Mouse (Mus musculus) gastrocnemius, postnatal 10 days (tissue): ENCODE data around the gene Ipcef1. TPM values are rescaled to one million over a fixed set of nuclear protein-coding genes. Genes with fewer than 3 reads are reported as not detected.
"Not testable (repeated sequence)": the region's sequence is repeated elsewhere in the genome, so short reads cannot be mapped to it uniquely, and the experiment has no call there.

Experiments
- DNase-seq: peaks from one replicate; pipeline ENCODE4 v3.0.0; 2021; ENCODE audit warnings: mixed read lengths
- total RNA-seq, 2 experiments: library from RNA; stranded (reverse); gene quantifications; 2 replicates each; pipeline ENCODE4 v1.2.3; 2021

Ipcef1 gene
- total RNA-seq, 2 experiments from 2014 or later, result 0.12 to 0.56 TPM

DNA sequence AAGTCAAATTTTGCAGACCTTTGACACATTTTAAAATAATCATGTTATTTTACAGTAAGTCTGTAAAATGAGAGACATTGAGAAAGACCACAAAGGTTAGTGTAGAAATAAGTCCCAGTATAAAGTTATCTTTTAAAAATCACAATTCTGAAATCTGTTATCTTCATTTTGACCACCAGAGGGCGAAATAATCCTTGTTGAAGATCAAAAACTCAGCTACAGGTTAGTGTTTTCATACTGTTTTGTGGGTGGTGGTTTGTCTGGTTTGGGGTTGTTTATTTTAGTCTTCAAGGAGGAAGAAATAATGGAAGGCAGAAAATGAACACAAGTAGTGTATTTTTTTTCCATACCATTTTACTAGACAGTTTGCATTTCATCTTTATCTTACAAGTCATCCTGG is 166.8 kb downstream of the Ipcef1 start:
- no peak for DNase-seq

GRCm38 (mm10) chr10:6882041-6882440 is 170.2 kb downstream of the Ipcef1 start:
- not testable (repeated sequence) for DNase-seq

GRCm38 (mm10) chr10:6878276-6878881 is 173.9 kb downstream of the Ipcef1 start:
- no peak for DNase-seq

DNA sequence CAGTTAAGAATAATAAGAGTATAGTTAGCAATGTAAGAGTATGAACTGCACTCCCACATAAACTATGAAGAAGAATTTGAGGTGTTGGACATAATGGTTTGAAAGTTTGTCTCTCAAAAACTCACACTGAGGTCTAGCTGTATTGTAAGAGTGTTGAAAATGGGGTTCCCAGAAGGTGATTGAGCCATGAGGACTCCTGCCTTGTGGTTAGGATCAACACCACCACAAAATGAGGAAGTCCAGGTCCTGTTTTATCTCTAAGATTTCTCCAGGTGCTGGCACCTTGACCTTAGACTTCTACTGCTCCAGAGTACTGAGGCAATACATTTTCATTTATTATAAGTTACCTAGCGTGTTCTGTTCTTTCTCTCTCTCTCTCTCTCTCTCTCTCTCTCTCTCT is 178.4 kb downstream of the Ipcef1 start:
- no peak for DNase-seq

- no peak for DNase-seq
Observed at GRCm38 (mm10) chr10:6871418-6872072, 180.7 kb downstream of the Ipcef1 start.

DNA sequence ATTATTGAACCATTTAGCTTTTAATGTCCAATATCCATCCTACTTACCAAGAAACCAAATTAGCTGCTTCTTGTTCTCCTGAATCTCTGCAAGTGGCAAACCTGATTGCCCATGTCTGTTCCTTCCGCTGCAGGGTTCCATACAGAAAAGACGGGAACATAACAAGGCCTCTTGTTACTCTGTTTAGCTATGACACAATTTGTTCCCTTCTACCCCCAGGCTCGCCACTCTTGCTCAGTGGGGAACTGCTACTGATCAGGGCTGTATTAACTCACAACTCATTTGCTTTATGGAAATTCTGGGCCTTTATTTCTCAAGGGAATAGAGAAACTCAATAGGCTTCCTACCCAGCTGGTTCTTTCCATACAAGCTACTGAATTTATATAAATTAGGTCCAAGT is 196.5 kb downstream of the Ipcef1 start:
- DNase-seq, result no peak

- no peak for DNase-seq
Observed at GRCm38 (mm10) chr10:6848834-6849233, 203.4 kb downstream of the Ipcef1 start.

DNA sequence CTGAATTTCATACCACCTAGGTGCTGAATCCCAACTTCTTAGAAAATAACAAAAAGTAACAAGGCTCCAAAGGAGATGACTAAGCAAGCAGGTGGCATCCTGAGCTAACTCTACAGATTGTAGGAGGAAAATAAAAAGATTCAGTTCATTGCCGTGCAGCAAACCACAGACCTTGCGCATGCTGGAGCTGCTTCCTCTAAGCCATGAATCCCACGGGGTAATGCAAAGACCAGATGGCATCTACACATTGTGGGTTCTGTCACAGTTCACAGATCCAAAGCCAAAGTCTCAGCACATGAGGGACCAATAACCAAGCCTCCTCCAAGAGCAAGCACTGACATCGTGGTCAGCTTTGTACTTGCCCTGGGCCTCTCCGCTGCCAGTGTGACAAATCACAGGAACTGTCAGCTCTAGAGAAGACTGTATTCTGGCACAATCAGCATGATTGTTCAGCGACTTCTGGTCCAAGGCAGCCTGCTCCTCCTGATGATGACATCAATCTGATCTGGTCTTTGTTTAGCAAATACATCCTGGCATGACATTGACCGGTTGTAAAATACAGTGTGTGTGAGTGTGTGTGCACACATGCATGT is 204.0 kb downstream of the Ipcef1 start:
- DNase-seq, result no peak

DNA sequence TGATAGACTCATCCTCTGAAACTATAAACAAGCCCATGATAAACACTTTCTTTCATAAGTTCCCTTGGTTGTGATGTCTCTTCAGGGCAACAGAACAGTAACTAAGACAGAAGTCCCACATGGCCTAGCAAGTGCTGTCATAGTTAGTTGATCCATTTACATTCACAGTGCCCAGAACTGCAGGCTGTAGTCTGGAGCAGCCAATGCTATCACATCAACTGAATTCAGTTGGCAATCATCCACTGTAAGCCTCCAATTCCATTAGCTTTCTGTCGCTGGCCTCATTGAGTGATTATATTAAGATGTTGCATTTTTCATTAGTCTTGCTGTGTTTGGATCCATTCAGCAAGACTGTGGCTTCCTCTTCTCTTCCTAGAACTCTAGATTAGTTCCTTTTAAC is 206.0 kb downstream of the Ipcef1 start:
- DNase-seq, result no peak

- DNase-seq, result no peak
Observed at GRCm38 (mm10) chr10:6842225-6842624, 210.1 kb downstream of the Ipcef1 start.

Other genes with a start within 250 kb of the Ipcef1 start
- 1 to 10 TPM; 7.2 to 8.8 TPM for gene Cnksr3, start 159.8 kb upstream of the Ipcef1 start, total RNA-seq